Mouse (Mus musculus): Measurements from ENCODE around the gene Fam124a.
A peak's percentile ranks its signal among the peaks of the same experiment; 100 is the strongest.
"Not testable (repeated sequence)": the region's sequence is repeated elsewhere in the genome, so short reads cannot be mapped to it uniquely, and the experiment has no call there.

Gene Fam124a

DNA sequence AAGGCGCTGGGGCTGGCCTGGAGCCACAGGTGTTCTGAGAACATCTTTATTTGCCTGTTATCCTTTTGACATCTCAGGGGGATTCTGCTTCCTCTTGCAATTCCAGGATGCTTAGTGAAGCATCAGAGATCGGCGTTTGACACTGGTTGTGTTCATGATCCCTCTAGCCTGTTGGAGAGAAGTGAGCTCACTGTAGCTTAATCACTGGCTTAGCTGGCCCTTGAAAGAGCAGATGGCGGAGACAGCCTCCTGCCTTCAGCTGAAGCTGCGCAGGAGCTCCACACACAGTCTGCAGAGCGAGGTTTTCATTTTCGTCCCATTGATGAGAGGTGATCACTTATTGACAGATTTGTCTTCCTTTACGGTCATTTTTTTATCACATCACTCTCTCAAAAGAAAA is 20.3 kb downstream of the Fam124a start:
- DNase-seq, result peak; percentile 35 to 47

DNA sequence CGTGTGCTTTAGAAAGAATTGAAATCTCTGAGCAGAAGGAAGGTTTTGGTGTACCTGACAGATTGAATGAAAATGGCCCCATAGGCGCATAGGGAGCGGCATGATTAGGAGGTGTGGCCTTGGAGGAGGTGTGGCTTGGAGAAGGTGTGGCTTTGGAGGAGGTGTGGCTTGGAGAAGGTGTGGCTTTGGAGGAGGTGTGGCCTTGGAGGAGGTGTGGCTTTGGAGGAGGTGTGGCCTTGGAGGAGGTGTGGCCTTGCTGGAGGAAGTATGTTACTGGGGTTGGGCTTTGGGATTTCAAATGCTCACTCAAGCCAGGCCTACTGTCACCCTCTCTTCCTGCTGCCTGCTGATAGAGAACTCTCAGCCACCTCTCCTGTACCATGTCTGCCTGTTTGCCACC is 25.4 kb downstream of the Fam124a start:
- no peak for DNase-seq

DNA sequence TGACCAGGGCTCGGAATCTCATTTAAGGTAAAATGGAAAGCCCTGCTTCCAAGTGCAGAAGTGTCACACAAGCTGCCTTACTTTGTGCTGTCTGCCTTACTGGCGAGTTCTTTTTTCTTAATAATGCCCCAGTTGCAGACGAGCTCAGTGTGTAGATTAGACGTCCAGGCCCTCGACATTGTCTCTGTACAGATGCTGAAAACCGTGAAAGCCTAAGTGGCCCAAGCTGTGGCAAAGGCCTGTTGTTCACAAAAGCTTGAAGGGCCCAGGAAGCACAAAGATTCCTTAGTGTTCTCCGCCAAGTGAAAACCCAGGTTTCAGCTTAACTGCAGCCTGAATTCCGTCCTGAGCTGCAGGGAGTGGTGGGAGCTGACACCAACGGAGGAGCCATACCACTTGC is 26.2 kb downstream of the Fam124a start:
- no peak for DNase-seq

DNA sequence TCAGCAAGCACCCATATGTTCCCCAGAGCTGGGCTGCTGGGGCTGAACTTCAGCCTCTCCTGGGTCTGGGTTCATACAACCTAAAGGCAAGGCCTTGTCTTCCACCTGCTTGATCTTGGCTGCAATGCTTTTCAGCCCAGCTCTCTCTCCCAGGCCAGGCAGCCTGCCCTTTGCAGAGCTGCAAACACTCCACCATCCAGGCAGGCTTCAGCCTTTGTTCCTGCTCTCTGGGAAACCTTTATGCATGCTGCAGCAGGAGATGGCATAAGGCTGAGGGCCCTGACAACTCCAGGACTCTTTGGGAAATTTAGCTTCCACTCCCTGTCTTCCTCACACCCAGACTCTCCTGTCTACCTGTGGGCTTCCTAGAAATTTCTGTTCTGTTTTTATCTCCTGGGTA is 29.1 kb downstream of the Fam124a start:
- DNase-seq, result no peak

DNA sequence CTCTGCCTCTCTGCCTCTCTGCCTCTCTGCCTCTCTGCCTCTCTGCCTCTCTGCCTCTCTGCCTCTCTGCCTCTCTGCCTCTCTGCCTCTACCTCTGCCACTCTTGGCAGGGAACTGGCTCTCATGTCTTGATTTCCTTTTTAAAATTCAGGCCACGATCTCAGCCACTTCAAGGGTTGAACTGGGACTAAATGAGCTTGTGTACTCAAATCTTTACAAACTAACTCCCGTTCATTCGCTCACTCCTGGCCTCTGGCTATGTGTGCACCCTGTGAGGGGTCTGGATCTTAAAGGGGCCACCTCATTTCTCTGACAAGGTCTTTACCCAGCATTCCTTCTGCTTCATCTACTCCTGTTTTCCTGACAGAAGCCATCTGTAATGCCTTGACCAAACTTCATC is 29.8 kb downstream of the Fam124a start:
- DNase-seq, result no peak

DNA sequence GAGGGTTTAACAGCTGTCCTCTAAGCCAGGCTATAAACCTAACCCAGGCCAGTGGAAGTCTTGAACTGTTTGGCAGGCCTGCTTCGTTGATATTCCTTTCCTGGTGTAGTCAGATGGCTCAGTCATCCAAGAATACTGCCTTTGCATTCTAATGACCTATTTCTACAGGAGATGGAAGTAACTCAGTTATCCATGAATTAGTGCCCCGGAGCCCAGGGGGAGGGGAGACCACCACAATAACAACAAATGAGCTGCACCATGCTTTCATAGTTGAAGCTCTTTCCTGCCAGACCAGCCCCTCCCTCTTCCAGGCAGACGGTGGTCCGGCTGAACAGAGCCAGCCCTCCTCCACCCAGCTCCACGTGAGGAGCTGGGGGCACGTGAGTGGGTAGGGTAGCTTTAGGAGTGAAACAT is 44.6 kb downstream of the Fam124a start:
- no peak for DNase-seq

DNA sequence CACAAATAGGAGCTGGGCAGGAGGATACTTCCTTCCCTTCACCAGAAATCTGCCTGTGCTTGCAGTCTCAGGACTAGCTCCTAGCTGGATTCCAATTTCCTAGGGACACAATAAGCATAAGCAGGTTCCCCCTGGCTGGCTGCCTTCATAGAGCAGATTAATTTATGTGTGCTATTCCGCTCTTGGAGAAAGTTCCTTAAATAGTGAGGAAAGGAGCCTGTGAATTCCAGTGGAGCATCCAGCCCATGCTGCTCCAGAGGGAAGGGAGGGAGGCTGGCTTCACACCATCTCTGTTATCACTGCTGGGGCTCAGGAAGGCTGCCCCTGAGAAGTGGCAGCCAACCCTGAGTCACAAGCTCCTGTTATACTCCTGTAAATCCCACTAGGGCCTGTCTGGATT is 46.7 kb downstream of the Fam124a start:
- DNase-seq, result no peak

DNA sequence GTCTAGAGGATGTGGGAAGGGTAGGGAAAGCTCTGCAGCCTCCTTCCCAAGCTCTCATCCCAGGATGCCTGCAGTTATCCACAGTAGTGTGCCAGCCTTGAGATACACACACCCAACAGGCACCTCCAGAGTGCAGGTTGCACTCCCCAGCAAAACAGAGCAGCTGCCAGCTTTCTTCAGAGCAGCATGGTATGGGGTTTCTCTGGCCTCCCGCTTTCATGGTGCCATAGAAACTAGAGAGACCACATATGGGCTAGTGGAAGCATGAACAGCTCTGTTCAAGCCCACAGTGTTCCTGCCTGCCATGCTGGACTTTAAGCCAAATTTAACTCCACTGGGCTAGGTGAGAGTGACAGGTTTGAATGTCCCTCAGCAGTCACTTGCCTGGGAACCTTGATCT is 47.3 kb downstream of the Fam124a start:
- DNase-seq, result no peak

DNA sequence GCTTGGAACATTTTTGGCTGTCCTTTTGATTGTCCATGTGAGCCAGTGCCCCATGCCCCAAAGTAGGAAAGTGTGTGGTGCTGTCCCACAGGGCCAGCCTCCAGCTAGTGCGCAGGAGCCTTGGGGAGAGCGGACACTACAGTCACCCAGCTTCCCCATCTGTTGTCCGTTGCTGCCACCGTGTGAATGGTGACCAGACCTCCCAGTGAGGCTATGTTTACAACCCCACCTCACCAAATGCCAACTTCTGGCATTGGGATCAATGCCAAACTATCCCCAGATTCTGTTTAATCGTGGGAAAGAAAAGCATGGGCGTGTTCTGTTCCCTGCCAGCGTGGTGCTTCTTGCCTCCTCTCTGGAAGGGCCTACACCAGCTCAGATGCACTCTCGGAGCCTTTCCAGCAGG is 52.3 kb downstream of the Fam124a start:
- DNase-seq, result peak; percentile 35 to 45

DNA sequence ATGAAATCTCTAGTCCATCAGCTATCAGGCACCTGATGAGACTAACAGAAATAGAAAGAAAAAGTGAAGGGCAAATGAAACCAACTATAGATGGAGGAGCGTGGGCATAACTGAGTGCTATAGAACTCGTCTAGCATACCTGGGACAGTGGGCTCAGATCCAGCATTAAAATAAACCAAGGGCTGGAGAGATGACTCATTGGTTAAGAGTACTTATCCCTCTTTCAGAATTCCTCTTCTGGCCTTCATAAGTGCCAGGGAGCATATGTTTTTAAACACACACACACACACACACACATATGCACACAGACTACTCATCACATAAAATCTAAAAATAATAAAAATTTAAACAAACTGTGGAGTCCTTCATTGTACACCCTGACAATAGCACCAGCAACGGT is 54.4 kb downstream of the Fam124a start:
- no peak for DNase-seq

DNA sequence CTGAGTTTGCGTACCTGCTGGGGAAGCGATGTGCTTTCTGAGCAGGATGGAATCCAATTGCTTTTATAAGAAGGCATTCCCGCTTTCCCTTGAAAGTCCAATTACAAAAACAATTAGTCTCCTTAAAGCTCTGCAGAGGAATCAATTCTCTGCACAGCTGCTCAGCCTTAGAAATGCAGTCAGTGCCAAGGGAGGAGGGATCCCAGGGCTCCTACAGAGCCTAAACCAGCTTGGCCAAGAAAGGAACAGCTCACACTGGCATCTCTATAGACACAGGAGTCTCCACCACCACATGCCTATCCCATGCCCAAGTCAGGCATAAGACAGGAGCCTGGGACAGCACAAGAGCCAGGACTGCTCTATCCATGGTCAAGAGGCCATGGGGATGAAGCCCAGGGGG is 66.9 kb downstream of the Fam124a start:
- no peak for DNase-seq

DNA sequence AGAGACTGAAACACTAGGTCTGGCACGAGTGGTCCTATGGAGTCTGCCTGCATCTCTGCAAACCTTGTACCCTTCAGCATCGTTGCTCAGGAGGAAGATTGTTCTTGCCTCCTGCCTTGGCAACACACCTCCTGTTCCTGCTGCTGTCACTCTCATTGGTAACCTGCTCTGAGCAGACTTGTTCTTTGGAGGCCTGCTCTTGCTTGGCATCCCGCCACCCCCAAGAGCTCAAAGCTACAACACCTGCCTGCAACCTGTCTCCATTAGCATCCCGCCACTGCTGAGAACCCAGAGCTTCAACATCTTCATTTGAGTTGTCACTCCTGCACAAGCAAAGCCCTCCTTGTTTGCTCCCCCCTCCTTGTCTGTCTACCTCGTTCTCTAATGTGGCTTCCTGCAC is 72.4 kb downstream of the Fam124a start:
- peak; percentile 83 to 87 for DNase-seq

DNA sequence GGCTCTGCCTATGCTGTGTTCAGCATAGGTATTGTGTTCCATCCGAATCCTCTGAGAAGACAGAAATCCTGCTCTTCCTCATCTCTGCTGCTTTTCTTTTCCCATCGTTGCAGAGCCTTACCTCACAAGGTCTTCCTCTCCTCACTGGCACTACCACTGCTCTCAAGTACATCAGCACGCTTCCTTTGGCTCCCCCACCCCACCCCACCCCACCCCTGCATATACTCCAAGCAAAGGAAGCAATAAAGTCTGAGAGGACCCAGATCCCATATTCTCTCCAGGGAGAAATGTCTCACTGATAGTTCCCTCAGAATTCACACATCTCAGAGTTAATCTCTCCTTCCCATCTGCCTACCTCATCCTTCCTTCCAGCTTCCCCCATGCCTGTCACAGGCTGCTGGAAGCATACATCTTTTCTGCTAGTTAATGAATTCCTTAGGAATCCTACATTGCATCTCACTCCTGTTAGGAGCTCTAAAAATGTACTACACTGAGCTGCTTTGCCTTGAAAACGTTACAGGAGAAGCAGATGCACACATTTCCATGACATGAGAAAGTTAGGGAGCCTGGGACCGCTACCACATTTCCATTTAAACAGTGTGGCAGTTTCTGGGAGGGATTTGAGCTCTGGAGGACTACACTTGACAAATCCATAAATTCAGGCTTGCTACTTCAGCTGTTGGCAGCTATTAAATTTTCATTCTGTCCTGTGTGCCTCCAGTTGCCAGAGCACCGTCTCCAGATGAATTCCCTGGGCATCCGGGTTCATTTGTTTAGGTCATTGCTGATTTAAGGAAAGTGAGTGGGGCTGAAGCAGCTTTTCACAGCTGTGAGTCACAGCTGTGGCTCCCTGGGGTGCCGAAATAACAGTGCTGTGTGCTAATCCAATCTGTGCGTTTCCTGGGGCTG is 82.2 kb downstream of the Fam124a start:
- no peak for DNase-seq

DNA sequence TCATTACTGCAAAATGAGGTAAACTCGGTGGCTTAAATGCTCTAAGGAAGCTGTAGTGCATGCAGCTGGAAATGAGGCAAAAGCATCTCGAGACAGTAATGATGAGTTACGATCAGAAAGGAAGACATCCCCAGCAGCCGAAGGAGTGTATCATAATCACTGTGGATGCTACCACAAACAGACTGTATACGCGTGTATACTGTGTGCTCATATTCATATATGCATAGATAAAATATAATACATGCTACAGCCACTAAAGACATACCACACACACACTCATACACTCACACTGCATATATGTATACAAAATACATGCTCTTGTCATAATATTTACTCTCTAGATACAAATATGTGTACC is 82.8 kb downstream of the Fam124a start:
- DNase-seq, result no peak

DNA sequence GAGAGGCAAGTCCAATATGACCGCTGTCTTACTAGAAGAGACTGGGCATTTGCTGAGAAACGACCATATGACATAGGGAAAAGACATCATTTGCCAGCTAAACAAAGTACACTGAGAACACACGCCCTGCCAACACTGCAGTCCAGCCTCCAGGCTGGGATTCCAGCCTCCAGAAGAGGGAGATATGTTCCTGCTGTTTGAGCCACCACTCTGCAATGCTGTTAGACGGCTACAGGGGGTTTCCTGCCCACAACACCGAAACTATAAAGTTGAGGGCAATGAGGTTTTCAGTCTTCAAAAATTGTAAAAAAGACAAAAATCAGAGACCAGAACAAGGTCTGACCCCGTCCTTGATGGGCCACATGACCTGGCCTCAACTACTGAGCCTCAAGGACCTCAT is 83.6 kb downstream of the Fam124a start:
- DNase-seq, result no peak

DNA sequence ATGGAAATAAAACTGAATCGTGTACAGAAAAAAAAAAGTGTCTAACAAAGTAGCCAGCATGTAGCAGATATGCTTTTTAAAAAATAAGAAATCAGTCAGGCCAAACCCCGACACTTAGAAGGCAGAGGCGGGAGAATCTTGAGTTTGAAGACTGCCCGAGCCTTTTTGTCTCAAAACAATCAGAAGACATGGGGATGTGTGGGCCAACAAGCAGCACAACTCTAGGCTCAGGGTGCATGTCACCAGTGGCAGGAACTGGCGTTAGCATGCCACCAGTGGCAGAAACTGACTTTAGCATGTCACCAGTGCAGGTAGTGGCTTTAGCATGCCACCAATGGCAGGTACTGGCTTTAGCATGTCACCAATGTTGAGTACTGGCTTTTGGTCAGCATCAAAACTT is 84.0 kb downstream of the Fam124a start:
- no peak for DNase-seq

DNA sequence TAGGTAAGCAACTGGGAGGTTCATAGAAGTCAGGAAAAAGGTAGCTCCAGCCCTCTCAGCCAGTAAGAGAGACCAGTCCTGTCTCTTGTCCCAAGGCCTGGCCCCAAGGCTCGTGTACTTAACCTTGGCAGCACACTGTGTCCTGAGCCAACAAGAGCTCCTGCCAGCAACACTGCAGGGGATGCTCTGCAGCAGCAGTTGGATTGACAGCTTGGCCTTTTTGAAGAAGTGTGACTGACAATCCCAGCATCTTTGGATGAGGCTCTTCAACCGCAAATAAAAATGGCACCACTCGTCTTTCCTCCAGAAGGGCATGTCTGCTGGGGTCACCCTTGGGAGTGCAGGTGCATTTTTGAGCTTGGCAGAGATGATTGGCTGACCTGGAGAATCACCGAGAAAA is 84.9 kb downstream of the Fam124a start:
- DNase-seq, result peak in 1 of 2 experiments; percentile 11

DNA sequence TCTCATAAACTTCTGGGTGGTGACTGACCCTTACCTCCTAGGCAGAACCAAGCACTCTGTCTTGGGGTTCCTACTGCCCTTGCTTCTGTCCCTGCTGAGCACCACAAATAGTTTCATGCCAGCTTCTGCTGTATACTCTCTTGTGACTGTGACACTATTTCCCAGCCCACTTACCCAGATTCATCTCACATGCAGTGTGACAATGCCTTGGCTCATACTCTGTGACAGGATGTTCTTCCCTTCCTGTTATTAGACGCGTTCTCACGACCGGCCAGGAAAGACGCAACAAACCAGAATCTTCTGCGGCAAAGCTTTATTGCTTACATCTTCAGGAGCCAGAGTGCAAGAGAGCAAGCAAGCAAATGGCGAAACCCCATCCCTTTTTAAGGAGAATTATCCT is 86.8 kb downstream of the Fam124a start:
- DNase-seq, result not testable (repeated sequence)

DNA sequence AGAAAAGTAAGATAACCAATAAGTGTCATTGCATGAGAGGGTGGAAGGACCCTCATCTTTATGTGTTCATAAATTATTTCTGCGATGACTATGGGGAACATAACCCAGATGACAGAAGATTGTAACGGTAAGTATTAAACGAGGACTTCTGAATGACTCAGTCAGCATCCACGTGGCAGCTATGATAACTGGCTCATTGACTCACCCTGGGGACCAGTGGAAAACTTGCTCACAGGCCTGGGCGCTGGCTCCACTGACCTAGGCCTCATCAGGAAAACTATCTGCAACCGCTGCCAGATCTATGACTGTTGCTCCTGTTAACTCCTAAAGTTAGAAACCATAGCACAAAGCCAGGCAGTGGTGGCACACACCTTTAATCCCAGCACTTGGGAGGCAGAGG is 92.9 kb downstream of the Fam124a start:
- no peak for DNase-seq

DNA sequence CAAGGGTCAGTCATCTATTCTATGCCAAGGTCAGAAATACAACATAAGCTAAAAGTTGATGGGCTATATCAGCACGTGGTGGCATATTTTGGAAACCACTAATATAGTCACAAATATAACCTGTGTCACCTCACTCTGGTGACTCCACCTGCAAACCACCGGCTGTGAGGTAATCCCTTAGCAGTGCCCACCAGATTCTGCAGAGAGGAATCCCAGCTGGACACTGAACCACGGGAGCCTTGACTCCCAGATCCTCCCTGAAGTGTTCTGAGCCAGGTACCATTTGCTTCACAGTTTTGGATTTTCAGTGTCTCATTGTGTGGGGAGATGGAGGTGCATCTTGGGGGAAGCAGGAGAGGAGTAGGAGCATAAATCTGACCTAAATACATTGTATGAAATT is 94.8 kb downstream of the Fam124a start:
- DNase-seq, result no peak

DNA sequence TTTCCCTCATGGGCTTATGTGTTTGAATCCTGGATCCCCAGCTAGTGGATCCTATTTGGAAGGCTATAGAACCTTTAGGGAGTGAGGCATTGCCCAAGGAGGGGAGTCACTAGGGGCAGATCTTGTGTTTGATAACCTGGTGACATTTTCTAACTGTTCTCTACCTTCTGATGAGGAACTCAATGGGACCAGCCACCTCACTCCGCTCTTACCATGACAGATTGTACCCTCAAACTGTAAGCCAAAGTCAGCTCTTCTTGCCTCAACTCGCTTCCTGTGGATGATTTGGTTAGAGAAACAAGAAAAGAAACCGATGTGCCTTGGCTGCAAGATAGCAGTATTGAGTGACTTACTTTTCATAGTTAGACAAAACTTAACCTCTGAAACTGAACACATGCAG is 96.2 kb downstream of the Fam124a start:
- DNase-seq, result no peak

DNA sequence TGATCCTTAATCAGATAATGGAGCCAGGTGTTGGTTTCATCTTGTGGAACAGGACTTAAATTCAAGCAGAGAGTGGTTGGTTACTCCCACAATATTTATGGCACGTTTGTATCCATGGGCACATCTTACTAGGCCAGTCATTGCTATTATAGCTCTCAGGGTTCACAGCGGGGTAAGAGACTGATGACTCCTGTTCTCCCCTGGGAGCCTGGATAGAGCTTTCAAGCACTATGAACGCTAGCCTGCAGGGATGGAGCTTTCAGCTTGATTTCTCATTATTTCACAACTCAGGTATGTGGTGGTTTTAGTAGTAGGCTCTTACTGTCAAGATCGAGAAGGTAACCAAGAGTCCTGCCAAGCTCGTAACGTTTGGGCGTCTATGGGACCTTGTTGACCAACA is 100.5 kb downstream of the Fam124a start:
- no peak for DNase-seq

DNA sequence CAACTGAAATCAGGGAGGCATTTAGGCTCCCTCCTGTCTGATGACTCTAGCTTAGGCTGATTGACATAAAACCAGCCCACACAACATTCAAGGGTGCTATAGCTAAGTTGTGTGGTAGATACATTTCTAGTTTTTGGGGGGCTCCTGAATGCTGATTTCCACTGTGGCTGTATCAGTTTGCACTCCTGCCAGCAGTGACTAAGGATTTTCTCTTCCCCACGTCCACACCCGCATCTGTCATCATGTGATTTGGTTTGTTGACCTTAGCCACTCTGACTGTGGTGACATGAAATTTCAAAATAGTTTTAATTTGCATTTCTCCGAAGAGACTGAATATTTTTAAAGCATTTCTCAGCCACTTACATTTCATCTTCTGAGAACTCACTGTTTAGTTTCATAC is 101.9 kb downstream of the Fam124a start:
- DNase-seq, result no peak

Data from cerebellum, adult 18-20 months (tissue).